Mouse (Mus musculus): ENCODE data around the gene Tnrc18. TPM values are rescaled to one million over a fixed set of nuclear protein-coding genes. Genes with fewer than 3 reads are reported as not detected.

The Tnrc18 gene
- polyA plus RNA-seq, 1 experiment from 2014 or later = 41.1 TPM

DNA sequence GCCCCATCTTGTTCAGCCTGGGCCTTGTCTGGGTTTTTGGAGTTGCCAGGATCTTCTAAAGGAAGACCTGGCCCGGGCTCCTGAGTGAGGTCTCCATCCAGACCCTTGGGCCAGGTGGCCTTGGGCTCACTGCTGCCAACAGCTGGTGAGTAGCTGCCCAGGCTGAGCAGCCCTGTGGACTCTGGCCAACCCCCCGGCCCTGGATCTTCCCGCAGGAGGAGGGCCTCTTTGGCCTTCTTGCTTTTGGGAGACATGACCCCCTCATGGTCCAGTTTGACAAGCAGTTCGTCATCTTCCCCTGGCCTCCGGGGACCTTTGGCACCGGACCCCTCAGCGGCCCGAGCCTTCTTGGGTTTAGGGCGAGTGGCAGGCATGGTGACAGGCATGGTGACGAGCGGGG lies 85.5 kb downstream of the Tnrc18 start:
- Histone ChIP-seq H3K27ac (ENCODE audit: low read depth, low read length) (no peak overlapping the region), H3K27me3 (ENCODE audit: control insufficient read depth, insufficient read depth, low read length) (no peaks in the 10 kb centered on the region), H3K4me3 (ENCODE audit: low read length) (no peak overlapping the region), H3K9me3 (ENCODE audit: control insufficient read depth, low read length) (no peaks in the 10 kb centered on the region), H3K36me3 (ENCODE audit: control insufficient read depth, insufficient read depth, low read length) (peaks cover 94% of the 10 kb centered on the region), H3K9ac (ENCODE audit: low read depth, low read length) (no peak overlapping the region), H3K4me2 (replicated peaks; ENCODE audit: low read depth, low read length) (no peak overlapping the region), H3K4me1 (ENCODE audit: control insufficient read depth, insufficient read depth, low read length) (no peaks in the 10 kb centered on the region)
- no peak for ATAC-seq (ENCODE audit: low FRiP score, low TSS enrichment)
- WGBS = 89% methylated on average over 11 of the region's 11 CpGs

- H3K27ac ChIP-seq (ENCODE audit: low read depth, low read length) = no peak overlapping the region
- H3K36me3 ChIP-seq (ENCODE audit: control insufficient read depth, insufficient read depth, low read length) = peaks cover 93% of the 10 kb centered on the region
- no peak overlapping the region for H3K4me3 ChIP-seq (ENCODE audit: low read length)
- no peak overlapping the region for H3K4me2 ChIP-seq (replicated peaks; ENCODE audit: low read depth, low read length)
- no peaks in the 10 kb centered on the region for H3K4me1 ChIP-seq (ENCODE audit: control insufficient read depth, insufficient read depth, low read length)
- no peak for ATAC-seq (ENCODE audit: low FRiP score, low TSS enrichment)
- no peaks in the 10 kb centered on the region for H3K27me3 ChIP-seq (ENCODE audit: control insufficient read depth, insufficient read depth, low read length)
- WGBS = 91% methylated on average over 12 of the region's 12 CpGs
- no peak overlapping the region for H3K9ac ChIP-seq (ENCODE audit: low read depth, low read length)
- H3K9me3 ChIP-seq (ENCODE audit: control insufficient read depth, low read length) = 0 out of 2 replicates have a peak, but pooled peaks cover under 1% of the 10 kb centered on the region
Measured at GRCm38 (mm10) chr5:142730295-142730694, 87.2 kb downstream of the Tnrc18 start.

- no peak for ATAC-seq (ENCODE audit: low FRiP score, low TSS enrichment)
- Histone ChIP-seq H3K9ac (ENCODE audit: low read depth, low read length) (no peak overlapping the region), H3K4me1 (ENCODE audit: control insufficient read depth, insufficient read depth, low read length) (no peaks in the 10 kb centered on the region), H3K36me3 (ENCODE audit: control insufficient read depth, insufficient read depth, low read length) (peaks cover 81% of the 10 kb centered on the region), H3K27me3 (ENCODE audit: control insufficient read depth, insufficient read depth, low read length) (no peaks in the 10 kb centered on the region), H3K4me3 (ENCODE audit: low read length) (no peak overlapping the region), H3K9me3 (ENCODE audit: control insufficient read depth, low read length) (0 out of 2 replicates have a peak, but pooled peaks cover 3% of the 10 kb centered on the region), H3K4me2 (replicated peaks; ENCODE audit: low read depth, low read length) (no peak overlapping the region), H3K27ac (ENCODE audit: low read depth, low read length) (no peak overlapping the region)
- 97% methylated on average over 16 of the region's 16 CpGs for whole genome bisulfite sequencing
Measured at GRCm38 (mm10) chr5:142728301-142728700, 89.2 kb downstream of the Tnrc18 start.

- Histone ChIP-seq H3K9me3 (ENCODE audit: control insufficient read depth, low read length) (0 out of 2 replicates have a peak, but pooled peaks cover 3% of the 10 kb centered on the region), H3K27ac (ENCODE audit: low read depth, low read length) (no peak overlapping the region), H3K4me3 (ENCODE audit: low read length) (no peak overlapping the region), H3K36me3 (ENCODE audit: control insufficient read depth, insufficient read depth, low read length) (peaks cover 65% of the 10 kb centered on the region), H3K27me3 (ENCODE audit: control insufficient read depth, insufficient read depth, low read length) (no peaks in the 10 kb centered on the region), H3K4me1 (ENCODE audit: control insufficient read depth, insufficient read depth, low read length) (no peaks in the 10 kb centered on the region), H3K4me2 (replicated peaks; ENCODE audit: low read depth, low read length) (no peak overlapping the region), H3K9ac (ENCODE audit: low read depth, low read length) (no peak overlapping the region)
- no peak for ATAC-seq (ENCODE audit: low FRiP score, low TSS enrichment)
- 91% methylated on average over 6 of the region's 6 CpGs for WGBS
Measured at GRCm38 (mm10) chr5:142726748-142727147, 90.7 kb downstream of the Tnrc18 start.

DNA sequence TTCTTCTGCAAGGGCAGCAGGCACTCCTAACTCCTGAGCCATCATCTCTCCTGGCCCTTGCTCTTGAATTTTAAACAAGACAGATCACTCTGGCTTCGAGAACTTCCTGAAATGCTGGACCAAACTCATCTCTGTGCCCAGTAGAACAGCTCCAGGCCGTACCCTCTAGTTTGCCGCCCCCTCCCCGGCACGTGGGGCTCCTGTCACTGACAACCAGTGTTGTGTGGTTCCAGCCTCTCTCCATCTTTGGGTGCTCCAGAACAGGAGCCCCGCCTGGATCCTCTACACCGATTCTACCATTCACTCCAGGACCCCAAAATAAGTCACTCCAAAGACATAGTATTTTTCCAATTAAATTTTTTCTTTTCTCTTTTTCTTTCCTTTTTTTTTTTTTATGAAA lies 93.2 kb downstream of the Tnrc18 start:
- Histone ChIP-seq H3K27ac (ENCODE audit: low read depth, low read length) (no peak overlapping the region), H3K27me3 (ENCODE audit: control insufficient read depth, insufficient read depth, low read length) (no peaks in the 10 kb centered on the region), H3K4me3 (ENCODE audit: low read length) (no peak overlapping the region), H3K9me3 (ENCODE audit: control insufficient read depth, low read length) (0 out of 2 replicates have a peak, but pooled peaks cover 3% of the 10 kb centered on the region), H3K4me1 (ENCODE audit: control insufficient read depth, insufficient read depth, low read length) (no peaks in the 10 kb centered on the region), H3K9ac (ENCODE audit: low read depth, low read length) (no peak overlapping the region), H3K4me2 (replicated peaks; ENCODE audit: low read depth, low read length) (no peak overlapping the region), H3K36me3 (ENCODE audit: control insufficient read depth, insufficient read depth, low read length) (peaks cover 41% of the 10 kb centered on the region)
- no peak for ATAC-seq (ENCODE audit: low FRiP score, low TSS enrichment)
- WGBS = 88% methylated on average over 7 of the region's 7 CpGs

DNA sequence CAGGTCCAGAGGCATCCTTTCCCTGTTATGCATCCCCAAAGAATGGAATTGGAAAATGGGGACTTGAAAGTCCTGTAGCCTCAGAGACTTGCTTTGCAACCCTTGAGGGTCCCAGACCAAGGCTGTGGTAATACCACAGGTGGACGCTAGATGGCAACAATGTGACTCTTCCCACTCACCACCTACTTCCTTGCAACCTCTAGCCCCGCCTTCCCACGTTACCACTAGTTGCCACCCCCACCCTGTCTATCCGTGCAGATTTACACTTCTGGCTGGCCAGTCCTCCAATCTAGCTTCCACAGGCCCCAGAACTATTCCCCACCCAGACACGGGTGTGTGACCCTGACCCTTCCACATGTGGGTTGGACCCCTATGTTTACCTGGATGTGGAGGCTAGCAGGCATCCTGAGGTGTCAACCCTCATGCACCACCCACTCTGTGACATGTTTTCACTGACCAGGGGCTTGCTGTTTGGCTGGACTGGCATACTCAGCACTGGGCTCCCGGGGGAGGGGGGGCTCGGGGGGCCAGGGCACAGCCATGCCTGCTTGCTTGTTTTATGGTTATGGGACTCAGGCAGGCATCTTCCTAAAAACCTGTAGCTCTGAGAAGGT lies 93.8 kb downstream of the Tnrc18 start:
- Histone ChIP-seq H3K4me1 (ENCODE audit: control insufficient read depth, insufficient read depth, low read length) (no peaks in the 10 kb centered on the region), H3K9ac (ENCODE audit: low read depth, low read length) (no peak overlapping the region), H3K27me3 (ENCODE audit: control insufficient read depth, insufficient read depth, low read length) (no peaks in the 10 kb centered on the region), H3K36me3 (ENCODE audit: control insufficient read depth, insufficient read depth, low read length) (peaks cover 34% of the 10 kb centered on the region), H3K4me3 (ENCODE audit: low read length) (no peak overlapping the region), H3K27ac (ENCODE audit: low read depth, low read length) (no peak overlapping the region), H3K4me2 (replicated peaks; ENCODE audit: low read depth, low read length) (peak overlapping the region; percentile 4; the same call in 1 of the 2 replicates), H3K9me3 (ENCODE audit: control insufficient read depth, low read length) (0 out of 2 replicates have a peak, but pooled peaks cover 3% of the 10 kb centered on the region)
- 15% methylated on average over 7 of the region's 7 CpGs for WGBS
- peak; percentile 68 for ATAC-seq (ENCODE audit: low FRiP score, low TSS enrichment)

DNA sequence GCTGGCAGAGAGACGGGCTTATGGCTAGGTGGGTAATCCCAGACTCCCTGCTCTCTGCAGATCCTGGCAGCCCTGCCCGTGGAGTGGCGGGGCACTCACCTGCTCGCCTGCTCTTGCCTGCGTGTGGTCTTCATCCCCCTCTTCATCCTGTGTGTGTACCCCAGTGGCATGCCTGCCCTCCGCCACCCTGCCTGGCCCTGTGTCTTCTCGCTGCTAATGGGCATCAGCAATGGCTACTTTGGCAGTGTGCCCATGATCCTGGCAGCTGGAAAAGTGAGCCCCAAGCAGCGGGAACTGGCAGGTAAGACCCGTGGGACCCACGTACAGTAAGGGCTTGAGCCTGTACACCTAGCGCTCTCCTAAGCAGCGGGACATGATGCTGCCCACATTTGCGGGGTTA lies 97.6 kb downstream of the Tnrc18 start:
- H3K27ac ChIP-seq (ENCODE audit: low read depth, low read length) = no peak overlapping the region
- H3K9me3 ChIP-seq (ENCODE audit: control insufficient read depth, low read length) = no peaks in the 10 kb centered on the region
- H3K4me3 ChIP-seq (ENCODE audit: low read length) = no peak overlapping the region
- no peak for ATAC-seq (ENCODE audit: low FRiP score, low TSS enrichment)
- no peaks in the 10 kb centered on the region for H3K36me3 ChIP-seq (ENCODE audit: control insufficient read depth, insufficient read depth, low read length)
- 87% methylated on average over 13 of the region's 13 CpGs for WGBS
- no peaks in the 10 kb centered on the region for H3K4me1 ChIP-seq (ENCODE audit: control insufficient read depth, insufficient read depth, low read length)
- H3K27me3 ChIP-seq (ENCODE audit: control insufficient read depth, insufficient read depth, low read length) = no peaks in the 10 kb centered on the region; the same call in 1 of the 2 replicates
- H3K9ac ChIP-seq (ENCODE audit: low read depth, low read length) = no peak overlapping the region
- H3K4me2 ChIP-seq (replicated peaks; ENCODE audit: low read depth, low read length) = no peak overlapping the region

DNA sequence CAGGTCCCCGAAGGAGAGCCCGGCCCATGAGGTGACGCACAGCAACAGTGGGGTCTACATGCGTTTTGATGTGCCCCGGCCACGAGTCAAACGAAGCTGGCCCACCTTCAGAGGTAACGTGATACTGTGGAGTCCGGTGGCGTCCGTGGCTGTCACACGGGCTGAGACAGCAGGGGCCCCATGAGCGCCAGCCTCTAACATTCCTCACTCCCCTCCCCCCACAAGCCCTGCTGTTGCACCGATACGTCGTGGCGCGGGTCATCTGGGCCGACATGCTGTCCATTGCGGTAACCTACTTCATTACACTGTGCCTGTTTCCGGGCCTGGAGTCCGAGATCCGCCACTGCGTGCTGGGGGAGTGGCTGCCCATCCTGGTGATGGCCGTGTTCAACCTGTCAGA lies 99.0 kb downstream of the Tnrc18 start:
- 53% methylated on average over 25 of the region's 25 CpGs for WGBS
- Histone ChIP-seq H3K27me3 (ENCODE audit: control insufficient read depth, insufficient read depth, low read length) (no peaks in the 10 kb centered on the region; the same call in 1 of the 2 replicates), H3K27ac (ENCODE audit: low read depth, low read length) (no peak overlapping the region), H3K36me3 (ENCODE audit: control insufficient read depth, insufficient read depth, low read length) (no peaks in the 10 kb centered on the region), H3K9me3 (ENCODE audit: control insufficient read depth, low read length) (no peaks in the 10 kb centered on the region), H3K9ac (ENCODE audit: low read depth, low read length) (no peak overlapping the region), H3K4me3 (ENCODE audit: low read length) (no peak overlapping the region), H3K4me1 (ENCODE audit: control insufficient read depth, insufficient read depth, low read length) (no peaks in the 10 kb centered on the region), H3K4me2 (replicated peaks; ENCODE audit: low read depth, low read length) (no peak overlapping the region)
- peak; percentile 6; the same call in 1 of the 2 replicates for ATAC-seq (ENCODE audit: low FRiP score, low TSS enrichment)

- Histone ChIP-seq H3K4me1 (ENCODE audit: control insufficient read depth, insufficient read depth, low read length) (no peaks in the 10 kb centered on the region), H3K27ac (ENCODE audit: low read depth, low read length) (no peak overlapping the region), H3K9ac (ENCODE audit: low read depth, low read length) (no peak overlapping the region), H3K4me3 (ENCODE audit: low read length) (no peak overlapping the region), H3K36me3 (ENCODE audit: control insufficient read depth, insufficient read depth, low read length) (no peaks in the 10 kb centered on the region), H3K27me3 (ENCODE audit: control insufficient read depth, insufficient read depth, low read length) (no peaks in the 10 kb centered on the region; the same call in 1 of the 2 replicates), H3K4me2 (replicated peaks; ENCODE audit: low read depth, low read length) (no peak overlapping the region), H3K9me3 (ENCODE audit: control insufficient read depth, low read length) (no peaks in the 10 kb centered on the region)
- 23% methylated on average over 4 of the region's 4 CpGs for WGBS
- ATAC-seq (ENCODE audit: low FRiP score, low TSS enrichment) = 0 out of 2 replicates have a peak, but pooled peaks have one; percentile 53
Measured at GRCm38 (mm10) chr5:142718037-142718436, 99.4 kb downstream of the Tnrc18 start.

All from kidney, embryonic 14.5 days (tissue).